Mouse (Mus musculus) midbrain, embryonic 15.5 days (tissue): ENCODE measurements around the gene Mkrn3. TPM values are rescaled to one million over a fixed set of nuclear protein-coding genes. Genes with fewer than 3 reads are reported as not detected.

Experiments
- ATAC-seq: fragments of 200-750 bp; cut with Nextera tagmentation; replicated peaks from 2 replicates; pipeline ENCODE4 v1.8.0; 2017; ENCODE audit warnings: moderate TSS enrichment
- H3K27ac ChIP-seq: fragments of 300-500 bp; sonication (generic); 2 replicates; pipeline ENCODE4 v1.5.1; 2015; ENCODE audit warnings: mild to moderate bottlenecking, inconsistent platforms
- H3K27me3 ChIP-seq: fragments of 300-500 bp; sonication (generic); replicated peaks from 2 replicates; pipeline ENCODE4 v1.6.1; 2015; ENCODE audit warnings: inconsistent platforms
- H3K36me3 ChIP-seq: fragments of 300-500 bp; sonication (generic); replicated peaks from 2 replicates; pipeline ENCODE4 v1.6.1; 2015; ENCODE audit warnings: inconsistent platforms
- H3K4me1 ChIP-seq: fragments of 300-500 bp; sonication (generic); 2 replicates; pipeline ENCODE4 v1.6.1; 2015; ENCODE audit warnings: inconsistent platforms
- H3K4me2 ChIP-seq: fragments of 300-500 bp; sonication (generic); 2 replicates; pipeline ENCODE4 v1.6.1; 2015; ENCODE audit warnings: inconsistent platforms, mild to moderate bottlenecking, moderate library complexity
- H3K4me3 ChIP-seq: fragments of 300-500 bp; sonication (generic); 2 replicates; pipeline ENCODE4 v1.5.1; 2015; ENCODE audit warnings: mild to moderate bottlenecking, inconsistent platforms
- H3K9ac ChIP-seq: fragments of 300-500 bp; sonication (generic); 2 replicates; pipeline ENCODE4 v1.6.1; 2015; ENCODE audit warnings: mild to moderate bottlenecking, inconsistent platforms
- H3K9me3 ChIP-seq: fragments of 300-500 bp; sonication (generic); 2 replicates; pipeline ENCODE4 v1.6.1; 2016; ENCODE audit warnings: inconsistent platforms
- WGBS: fragments of 180-500 bp; shearing (Covaris S2); methylation state at CpG from one replicate; pipeline ENCODE4 v1.1.7; 2015; ENCODE audit warnings: mixed read lengths; 5-methylcytosine and 5-hydroxymethylcytosine counted together
- polyA plus RNA-seq: library from polyadenylated mRNA; unstranded; fragments of >200 nt; fragmentation: Nextera tagmentation; extraction: Ambion mirVana; gene quantifications from 2 replicates; pipeline ENCODE4 v1.2.1, GENCODE M21; 2015

Gene Mkrn3
- 24.6 and 24.8 TPM in 2 replicates for polyA plus RNA-seq

DNA sequence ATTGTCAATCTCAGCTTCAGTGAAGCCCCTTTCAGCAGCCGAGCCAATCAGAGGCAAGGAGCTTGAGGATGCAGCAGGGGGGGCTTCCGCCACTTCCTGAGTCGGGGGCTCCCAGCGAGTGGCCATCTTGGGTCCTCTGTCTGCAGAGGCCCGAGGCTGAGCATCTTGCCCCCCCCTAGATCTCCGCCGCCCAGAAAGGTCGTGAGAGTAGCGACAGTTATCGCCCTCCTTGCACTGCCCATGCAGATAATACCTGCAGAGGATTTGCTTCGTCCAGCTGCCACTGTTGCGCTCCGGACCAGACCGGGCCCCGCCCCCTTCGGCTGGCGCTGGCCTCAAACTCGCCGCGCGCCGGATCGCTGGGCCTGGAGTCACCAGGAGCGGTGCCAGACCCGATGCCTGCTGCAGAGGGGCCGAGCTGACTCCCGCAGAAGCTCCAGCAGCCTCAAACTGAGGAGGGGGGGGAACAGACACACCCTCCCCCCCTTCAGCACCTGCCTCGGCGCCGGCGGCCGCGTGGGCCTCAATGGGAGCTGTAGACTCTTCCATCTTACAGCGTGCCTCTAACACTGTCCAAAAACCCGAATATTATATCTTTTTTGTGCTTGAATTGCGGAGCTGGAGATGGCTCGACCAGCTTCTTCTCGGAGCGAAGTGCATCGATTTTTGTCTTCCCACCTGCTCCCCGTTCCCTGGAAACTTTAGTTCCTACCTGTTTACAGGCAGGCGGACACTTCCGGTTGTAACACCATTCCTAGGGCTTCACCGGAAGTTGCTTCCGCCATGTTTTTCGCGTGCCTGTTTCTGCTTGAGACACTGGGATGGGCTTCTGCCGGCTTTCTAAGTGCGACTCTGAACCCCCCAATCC, at the start of gene Mkrn3:
Gene Mkrn3 (minus strand): TSS at position 647 of the 868 bp plus-strand sequence.
- H3K9ac ChIP-seq: peak within 1 kb of the TSS; percentile 75
- peak within 1 kb of the TSS; percentile 89 for H3K27ac ChIP-seq
- WGBS: 28% methylated on average over 49 of the region's 49 CpGs
- H3K4me3 ChIP-seq: peak within 1 kb of the TSS; percentile 73
- peaks cover 9% of the 10 kb centered on the region for H3K4me1 ChIP-seq
- peak; percentile 95 for ATAC-seq
- H3K36me3 ChIP-seq: no peaks in the 10 kb centered on the region
- H3K4me2 ChIP-seq: peak within 1 kb of the TSS; percentile 68
- H3K27me3 ChIP-seq: no peaks in the 10 kb centered on the region
- H3K9me3 ChIP-seq: 0 out of 2 replicates have a peak, but pooled peaks cover 2% of the 10 kb centered on the region

- Histone ChIP-seq H3K27ac (peak within 1 kb of the TSS; percentile 74), H3K36me3 (no peaks in the 10 kb centered on the region)
- WGBS: 22% methylated on average over 71 of the region's 82 CpGs
Measured at GRCm38 (mm10) chr7:62463878-62464755, 44.2 kb upstream of the Mkrn3 start, which contains the start of gene Peg12. Gene Peg12 (minus strand): TSS chr7:62464510.

GRCm38 (mm10) chr7:62463007-62463877, 43.3 kb upstream of the Mkrn3 start:
- no peaks in the 10 kb centered on the region for H3K27me3 ChIP-seq
- H3K27ac ChIP-seq: peak overlapping the region; percentile 74
- peak overlapping the region; percentile 76 for H3K4me2 ChIP-seq
- no peaks in the 10 kb centered on the region for H3K9me3 ChIP-seq
- ATAC-seq: peak; percentile 72
- H3K36me3 ChIP-seq: no peaks in the 10 kb centered on the region
- H3K4me3 ChIP-seq: peak overlapping the region; percentile 57
- H3K4me1 ChIP-seq: peaks cover 9% of the 10 kb centered on the region; the same call in 1 of the 2 replicates
- WGBS: 30% methylated on average over 55 of the region's 55 CpGs
- peak overlapping the region; percentile 52 for H3K9ac ChIP-seq

More at GRCm38 (mm10) chr7:62463878-62464755, 44.2 kb upstream of the Mkrn3 start, which contains the start of gene Peg12:
- Histone ChIP-seq H3K4me2 (peak within 1 kb of the TSS; percentile 76), H3K4me3 (peak within 1 kb of the TSS; percentile 57), H3K9me3 (no peaks in the 10 kb centered on the region), H3K27me3 (no peaks in the 10 kb centered on the region), H3K4me1 (peaks cover 9% of the 10 kb centered on the region; the same call in 1 of the 2 replicates), H3K9ac (peak within 1 kb of the TSS; percentile 52)
- peak; percentile 74 for ATAC-seq

DNA sequence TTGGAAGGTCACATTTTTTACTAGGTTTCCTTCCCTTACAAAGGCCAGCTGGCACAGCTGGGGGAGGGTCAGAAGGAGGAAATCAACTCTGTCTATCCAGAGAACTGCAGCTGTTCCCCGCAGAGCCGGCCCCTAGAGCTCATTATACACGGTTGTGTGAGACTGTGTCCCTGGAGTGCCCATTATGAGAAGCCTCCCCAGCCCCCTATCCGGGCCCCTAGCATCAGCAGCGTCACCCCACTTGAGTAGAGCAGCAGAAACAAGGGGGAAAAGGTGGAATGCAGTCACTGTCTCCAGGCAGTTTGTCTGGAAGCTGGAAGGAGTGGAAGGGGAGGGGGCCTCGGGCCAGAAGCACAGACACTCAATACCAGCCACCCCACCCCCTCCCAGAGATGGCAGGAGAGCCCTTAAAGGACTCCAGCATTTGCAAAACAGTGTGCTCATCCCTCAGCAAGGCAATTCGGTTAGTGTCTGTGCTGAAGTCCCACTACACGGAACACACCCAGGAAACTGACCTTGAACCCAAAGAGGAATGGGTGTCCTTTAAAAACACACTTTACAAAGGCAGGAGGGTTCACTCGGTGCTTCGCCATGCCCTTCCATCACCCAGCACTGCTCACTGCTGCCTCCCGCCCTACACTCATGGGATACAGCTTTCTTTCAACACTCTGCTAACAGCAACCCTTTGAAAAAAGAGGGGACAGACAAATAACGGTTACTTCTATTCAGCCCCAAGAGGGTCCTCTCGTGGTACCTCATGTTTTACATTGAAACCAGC, 42.5 kb upstream of the Mkrn3 start:
- peak overlapping the region; percentile 57 for H3K4me3 ChIP-seq
- peak; percentile 65 for ATAC-seq
- H3K27me3 ChIP-seq: no peaks in the 10 kb centered on the region
- H3K9ac ChIP-seq: no peak overlapping the region; the same call in 1 of the 2 replicates
- H3K9me3 ChIP-seq: no peaks in the 10 kb centered on the region
- peak overlapping the region; percentile 63 for H3K27ac ChIP-seq
- H3K36me3 ChIP-seq: no peaks in the 10 kb centered on the region
- peaks cover 9% of the 10 kb centered on the region; the same call in 1 of the 2 replicates for H3K4me1 ChIP-seq
- peak overlapping the region; percentile 76 for H3K4me2 ChIP-seq
- 31% methylated on average over 13 of the region's 13 CpGs for WGBS

DNA sequence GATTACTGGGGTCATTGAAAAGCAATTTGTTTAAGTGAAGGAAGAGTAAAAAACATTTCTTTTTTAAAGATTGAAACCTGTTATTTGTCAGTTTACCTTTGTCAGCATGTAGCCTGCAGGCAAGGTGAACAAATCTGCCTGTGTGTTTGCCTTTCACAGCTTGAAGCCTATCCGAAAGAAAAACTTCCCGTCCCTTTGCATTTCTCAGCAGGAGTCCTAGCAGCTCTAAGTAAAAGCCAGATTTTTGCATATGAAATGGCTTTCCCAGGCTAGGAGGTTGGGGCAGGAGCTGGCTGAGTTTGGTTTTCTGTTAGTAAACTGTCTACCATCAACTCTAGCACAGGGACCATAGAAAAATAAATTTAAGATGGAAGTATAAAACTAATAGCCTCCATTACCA, 32.4 kb upstream of the Mkrn3 start:
- Histone ChIP-seq H3K27me3 (no peaks in the 10 kb centered on the region), H3K27ac (no peak overlapping the region), H3K4me2 (no peak overlapping the region), H3K4me1 (no peaks in the 10 kb centered on the region), H3K36me3 (no peaks in the 10 kb centered on the region), H3K4me3 (no peak overlapping the region), H3K9ac (no peak overlapping the region), H3K9me3 (peaks cover 2% of the 10 kb centered on the region; the same call in 1 of the 2 replicates)
- 36% methylated on average over 2 of the region's 2 CpGs for WGBS
- no peak for ATAC-seq

- H3K9me3 ChIP-seq: no peaks in the 10 kb centered on the region
- no peak overlapping the region for H3K27ac ChIP-seq
Measured at GRCm38 (mm10) chr7:62445431-62446165, 25.7 kb upstream of the Mkrn3 start.

DNA sequence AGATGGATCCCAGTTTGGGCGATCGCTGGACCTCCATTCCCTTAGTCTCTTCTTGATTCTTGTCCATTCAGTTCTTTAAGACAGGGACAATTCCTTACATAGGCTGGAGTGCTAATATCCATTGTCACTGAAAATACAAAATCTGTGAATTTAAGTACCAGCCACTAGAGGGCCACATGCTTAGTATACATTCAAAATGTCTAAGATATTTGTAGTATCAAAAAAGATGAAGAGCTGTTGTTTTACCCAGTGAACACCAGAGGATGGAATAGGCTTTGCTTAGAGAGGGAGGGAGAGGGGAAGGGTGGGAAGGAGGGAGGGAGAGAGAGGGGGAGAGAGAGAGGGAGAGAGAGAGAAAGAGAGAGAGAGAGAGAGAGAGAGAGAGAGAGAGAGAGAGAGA, 16.5 kb upstream of the Mkrn3 start:
- no peak for ATAC-seq
- Histone ChIP-seq H3K4me1 (no peaks in the 10 kb centered on the region), H3K36me3 (no peaks in the 10 kb centered on the region), H3K27ac (no peak overlapping the region), H3K4me2 (no peak overlapping the region), H3K27me3 (no peaks in the 10 kb centered on the region), H3K4me3 (no peak overlapping the region), H3K9me3 (no peaks in the 10 kb centered on the region), H3K9ac (no peak overlapping the region)
- WGBS: 41% methylated on average over 2 of the region's 2 CpGs

More at GRCm38 (mm10) chr7:62445431-62446165, 25.7 kb upstream of the Mkrn3 start:
- no peak for ATAC-seq
- no peak overlapping the region for H3K4me3 ChIP-seq
- no peaks in the 10 kb centered on the region for H3K36me3 ChIP-seq
- no peaks in the 10 kb centered on the region for H3K4me1 ChIP-seq
- H3K9ac ChIP-seq: no peak overlapping the region
- H3K27me3 ChIP-seq: no peaks in the 10 kb centered on the region
- H3K4me2 ChIP-seq: no peak overlapping the region

- H3K4me2 ChIP-seq: no peak overlapping the region
- 27% methylated on average over 3 of the region's 3 CpGs for WGBS
- no peak for ATAC-seq
- H3K4me1 ChIP-seq: no peaks in the 10 kb centered on the region
- H3K27ac ChIP-seq: no peak overlapping the region
- no peaks in the 10 kb centered on the region for H3K36me3 ChIP-seq
- no peak overlapping the region for H3K4me3 ChIP-seq
- H3K27me3 ChIP-seq: no peaks in the 10 kb centered on the region
- no peak overlapping the region for H3K9ac ChIP-seq
- H3K9me3 ChIP-seq: no peaks in the 10 kb centered on the region
Measured at GRCm38 (mm10) chr7:62433243-62433642, 13.3 kb upstream of the Mkrn3 start.

DNA sequence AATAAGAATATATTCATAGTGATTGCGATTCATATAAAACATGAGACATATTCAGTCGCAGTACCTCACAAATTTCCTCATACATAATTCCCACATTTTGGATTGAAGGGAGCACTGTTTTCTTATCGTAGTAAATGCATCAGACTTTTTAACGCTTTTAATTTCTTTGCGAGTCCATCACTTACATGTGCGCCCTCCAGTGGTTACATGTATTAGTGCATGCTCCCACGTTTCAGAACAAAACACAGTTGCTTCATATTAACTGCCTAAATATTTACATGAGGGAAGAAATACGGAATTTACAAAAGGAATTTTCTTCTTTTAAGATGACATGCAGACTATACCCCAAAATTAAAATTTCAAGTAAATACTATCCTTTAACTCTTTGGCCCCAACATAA, 8.4 kb upstream of the Mkrn3 start:
- 21% methylated on average over 8 of the region's 8 CpGs for WGBS
- no peak overlapping the region for H3K4me2 ChIP-seq
- ATAC-seq: no peak

DNA sequence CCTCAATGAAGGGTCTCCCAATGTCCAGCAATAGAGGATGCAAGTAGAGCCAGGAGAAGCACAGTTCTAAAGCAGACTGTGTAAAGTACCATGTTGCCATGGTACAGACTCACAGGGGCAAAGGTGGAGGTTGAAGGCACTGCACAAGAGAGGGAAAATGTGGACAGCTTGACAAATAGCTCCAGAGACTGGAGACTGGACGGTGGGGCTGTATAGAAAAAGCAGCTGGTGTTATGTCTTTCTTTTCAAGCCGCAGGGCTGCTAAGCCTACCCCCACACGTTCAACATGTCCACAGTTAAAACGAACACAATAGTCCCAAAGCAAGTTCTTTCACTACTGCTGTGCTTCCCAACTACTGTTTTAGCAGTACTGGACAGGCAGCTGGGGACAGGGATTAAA, 3.3 kb upstream of the Mkrn3 start:
- Histone ChIP-seq H3K9ac (no peak overlapping the region), H3K4me3 (no peak overlapping the region)

More for the DNA sequence above, 8.4 kb upstream of the Mkrn3 start:
- no peak overlapping the region for H3K9ac ChIP-seq
- no peak overlapping the region for H3K4me3 ChIP-seq
- no peaks in the 10 kb centered on the region for H3K9me3 ChIP-seq
- no peak overlapping the region for H3K27ac ChIP-seq
- H3K4me1 ChIP-seq: no peaks in the 10 kb centered on the region
- H3K36me3 ChIP-seq: no peaks in the 10 kb centered on the region
- H3K27me3 ChIP-seq: no peaks in the 10 kb centered on the region

More for the DNA sequence above, 3.3 kb upstream of the Mkrn3 start:
- 25% methylated on average over 4 of the region's 4 CpGs for WGBS
- ATAC-seq: no peak
- Histone ChIP-seq H3K9me3 (0 out of 2 replicates have a peak, but pooled peaks cover 2% of the 10 kb centered on the region), H3K4me2 (no peak overlapping the region), H3K27me3 (no peaks in the 10 kb centered on the region), H3K36me3 (no peaks in the 10 kb centered on the region), H3K4me1 (peaks cover 1% of the 10 kb centered on the region; the same call in 1 of the 2 replicates), H3K27ac (0 out of 2 replicates have a peak overlapping the region, but pooled peaks have one; percentile 20)
